Mouse (Mus musculus) liver, postnatal 0 days (tissue): ENCODE measurements around the gene Mkrn3. TPM values are rescaled to one million over a fixed set of nuclear protein-coding genes. Genes with fewer than 3 reads are reported as not detected.
A peak's percentile ranks its signal among the peaks of the same experiment; 100 is the strongest.

Experiments used
- ATAC-seq: fragments of 200-750 bp; cut with Nextera tagmentation; 2 replicates; pipeline ENCODE4 v1.8.0; 2017; ENCODE audit warnings: mild to moderate bottlenecking, moderate library complexity
- DNase-seq: peaks from one replicate; pipeline ENCODE4 v3.0.0-alpha.2; 2016
- H3K27ac ChIP-seq: fragments of 300-500 bp; sonication (generic); 2 replicates; pipeline ENCODE4 v1.5.1; 2014; ENCODE audit warnings: antibody characterized with exemption, moderate library complexity, mild to moderate bottlenecking, low read depth
- H3K27me3 ChIP-seq: fragments of 300-500 bp; sonication (generic); 2 replicates; pipeline ENCODE4 v1.6.1; 2014; ENCODE audit warnings: low read length, control low read depth, mixed read lengths; ENCODE audit not compliant: insufficient read depth
- H3K36me3 ChIP-seq: fragments of 300-500 bp; sonication (generic); replicated peaks from 2 replicates; pipeline ENCODE4 v1.6.1; 2014; ENCODE audit warnings: mild to moderate bottlenecking, control low read depth, low read length, moderate library complexity, mixed read lengths; ENCODE audit not compliant: insufficient read depth
- H3K4me1 ChIP-seq: fragments of 300-500 bp; sonication (generic); 2 replicates; pipeline ENCODE4 v1.6.1; 2014; ENCODE audit warnings: antibody characterized with exemption, mild to moderate bottlenecking, control low read depth; ENCODE audit not compliant: insufficient read depth
- H3K4me2 ChIP-seq: fragments of 300-500 bp; sonication (generic); 2 replicates; pipeline ENCODE4 v1.6.1; 2014; ENCODE audit warnings: low read depth, mild to moderate bottlenecking, low read length, moderate library complexity, mixed read lengths
- H3K4me3 ChIP-seq: fragments of 300-500 bp; sonication (generic); 2 replicates; pipeline ENCODE4 v1.5.1; 2014; ENCODE audit warnings: low read depth, low read length
- H3K9ac ChIP-seq: fragments of 300-500 bp; sonication (generic); replicated peaks from 2 replicates; pipeline ENCODE4 v1.6.1; 2014; ENCODE audit warnings: mild to moderate bottlenecking, moderate library complexity
- H3K9me3 ChIP-seq: fragments of 300-500 bp; sonication (generic); 2 replicates; pipeline ENCODE4 v1.6.1; 2016; ENCODE audit warnings: mild to moderate bottlenecking, control low read depth, low read length, mixed read lengths
- CTCF ChIP-seq: sonication (generic); IDR thresholded peaks from 2 replicates; pipeline ENCODE4 v1.5.1; 2016; ENCODE audit warnings: antibody characterized with exemption, low read depth
- EP300 ChIP-seq: IDR thresholded peaks from 2 replicates; pipeline ENCODE4 v1.6.1; 2016; ENCODE audit warnings: antibody characterized with exemption, low read depth, mild to moderate bottlenecking
- WGBS: fragments of 180-500 bp; shearing (Covaris S2); extraction: QIAGEN DNeasy Blood & Tissue Kit; methylation state at CpG from one replicate; pipeline ENCODE4 v1.1.7; 2014; ENCODE audit not compliant: insufficient replicate concordance; 5-methylcytosine and 5-hydroxymethylcytosine counted together
- polyA plus RNA-seq: library from polyadenylated mRNA; unstranded; fragments of >200 nt; fragmentation: Nextera tagmentation; extraction: Ambion mirVana; gene quantifications from 2 replicates; pipeline ENCODE4 v1.2.1, GENCODE M21; 2015

The Mkrn3 gene
- polyA plus RNA-seq, 1 experiment from 2014 or later: 0.36 TPM

GRCm38 (mm10) chr7:62388291-62388690 is 31.6 kb downstream of the Mkrn3 start:
- no peak overlapping the region for H3K4me3 ChIP-seq
- H3K4me2 ChIP-seq: no peak overlapping the region
- H3K27ac ChIP-seq: no peak overlapping the region
- ATAC-seq: no peak
- no peaks in the 10 kb centered on the region for H3K27me3 ChIP-seq
- H3K9me3 ChIP-seq: no peaks in the 10 kb centered on the region
- WGBS: 39% methylated on average over 4 of the region's 4 CpGs
- H3K9ac ChIP-seq: no peak overlapping the region
- H3K36me3 ChIP-seq: no peaks in the 10 kb centered on the region
- H3K4me1 ChIP-seq: no peaks in the 10 kb centered on the region
- DNase-seq: no peak
- TF ChIP-seq CTCF: no peak
- TF ChIP-seq EP300: no peak

- DNase-seq (peak; percentile 14), ATAC-seq (no peak)
- no peaks in the 10 kb centered on the region for H3K36me3 ChIP-seq
- no peak for TF ChIP-seq EP300
- TF ChIP-seq CTCF: peak; percentile 59
- H3K9ac ChIP-seq: no peak overlapping the region
- H3K9me3 ChIP-seq: no peaks in the 10 kb centered on the region
- no peaks in the 10 kb centered on the region for H3K27me3 ChIP-seq
- no peak overlapping the region for H3K27ac ChIP-seq
- WGBS: 10% methylated on average over 2 of the region's 2 CpGs
- no peaks in the 10 kb centered on the region for H3K4me1 ChIP-seq
- no peak overlapping the region for H3K4me3 ChIP-seq
- no peak overlapping the region for H3K4me2 ChIP-seq
Measured at GRCm38 (mm10) chr7:62382391-62382790, 37.5 kb downstream of the Mkrn3 start.

GRCm38 (mm10) chr7:62378529-62378928 is 41.4 kb downstream of the Mkrn3 start:
- H3K9me3 ChIP-seq: no peaks in the 10 kb centered on the region
- no peaks in the 10 kb centered on the region for H3K4me1 ChIP-seq
- DNase-seq (peak; percentile 12), ATAC-seq (no peak)
- H3K36me3 ChIP-seq: no peaks in the 10 kb centered on the region
- 86% methylated on average over 9 of the region's 9 CpGs for WGBS
- H3K27ac ChIP-seq: no peak overlapping the region
- no peak overlapping the region for H3K4me3 ChIP-seq
- no peak overlapping the region for H3K4me2 ChIP-seq
- no peak overlapping the region for H3K9ac ChIP-seq
- 0 out of 2 replicates have a peak, but pooled peaks cover 3% of the 10 kb centered on the region for H3K27me3 ChIP-seq
- no peak for TF ChIP-seq CTCF

- no peak overlapping the region for H3K9ac ChIP-seq
- TF ChIP-seq CTCF (no peak), EP300 (no peak)
- H3K4me3 ChIP-seq: no peak overlapping the region
- no peaks in the 10 kb centered on the region for H3K4me1 ChIP-seq
- no peak overlapping the region for H3K27ac ChIP-seq
- no peak for DNase-seq
- 0 out of 2 replicates have a peak, but pooled peaks cover 3% of the 10 kb centered on the region for H3K27me3 ChIP-seq
- H3K36me3 ChIP-seq: no peaks in the 10 kb centered on the region
- no peak for ATAC-seq
- WGBS: 35% methylated on average over 13 of the region's 14 CpGs
- no peaks in the 10 kb centered on the region for H3K9me3 ChIP-seq
- H3K4me2 ChIP-seq: peak overlapping the region; percentile 44
Measured at GRCm38 (mm10) chr7:62377313-62377712, 42.6 kb downstream of the Mkrn3 start.

- H3K27me3 ChIP-seq: 0 out of 2 replicates have a peak, but pooled peaks cover 3% of the 10 kb centered on the region
- DNase-seq: no peak
- TF ChIP-seq CTCF: no peak
- no peak for TF ChIP-seq EP300
- H3K36me3 ChIP-seq: no peaks in the 10 kb centered on the region
- 22% methylated on average over 30 of the region's 31 CpGs for WGBS
- H3K9ac ChIP-seq: no peak within 1 kb of the TSS
- H3K4me1 ChIP-seq: no peaks in the 10 kb centered on the region
- H3K4me2 ChIP-seq: peak within 1 kb of the TSS; percentile 44
- H3K9me3 ChIP-seq: no peaks in the 10 kb centered on the region
- no peak within 1 kb of the TSS for H3K27ac ChIP-seq
- ATAC-seq: no peak
- H3K4me3 ChIP-seq: no peak within 1 kb of the TSS
Measured at GRCm38 (mm10) chr7:62376510-62377304, 43.2 kb downstream of the Mkrn3 start, which contains the start of gene Magel2. TSS of gene Magel2 (plus strand) at chr7:62377010.

- Histone ChIP-seq H3K27me3 (0 out of 2 replicates have a peak, but pooled peaks cover 3% of the 10 kb centered on the region), H3K36me3 (no peaks in the 10 kb centered on the region), H3K9me3 (no peaks in the 10 kb centered on the region), H3K4me1 (no peaks in the 10 kb centered on the region), H3K27ac (no peak overlapping the region), H3K4me2 (no peak overlapping the region), H3K4me3 (no peak overlapping the region), H3K9ac (no peak overlapping the region)
- WGBS: 31% methylated on average over 4 of the region's 4 CpGs
- ATAC-seq (no peak), DNase-seq (no peak)
- peak; percentile 24 for TF ChIP-seq CTCF
- no peak for TF ChIP-seq EP300
Measured at GRCm38 (mm10) chr7:62375658-62376057, 44.3 kb downstream of the Mkrn3 start.

Other genes with a start within 250 kb of the Mkrn3 start
- gene Ndn, start 73.6 kb downstream of the Mkrn3 start, polyA plus RNA-seq: 2.2 and 2.7 TPM in 2 replicates
- 0.02 TPM in 1 of 2 replicates, not detected in the other for gene Magel2, start 43.1 kb downstream of the Mkrn3 start, polyA plus RNA-seq
- 1.1 and 1.3 TPM in 2 replicates for gene Peg12, start 44.4 kb upstream of the Mkrn3 start, polyA plus RNA-seq